ENCODE assay signal across 27 mouse cellular contexts in the genomic region with DNA sequence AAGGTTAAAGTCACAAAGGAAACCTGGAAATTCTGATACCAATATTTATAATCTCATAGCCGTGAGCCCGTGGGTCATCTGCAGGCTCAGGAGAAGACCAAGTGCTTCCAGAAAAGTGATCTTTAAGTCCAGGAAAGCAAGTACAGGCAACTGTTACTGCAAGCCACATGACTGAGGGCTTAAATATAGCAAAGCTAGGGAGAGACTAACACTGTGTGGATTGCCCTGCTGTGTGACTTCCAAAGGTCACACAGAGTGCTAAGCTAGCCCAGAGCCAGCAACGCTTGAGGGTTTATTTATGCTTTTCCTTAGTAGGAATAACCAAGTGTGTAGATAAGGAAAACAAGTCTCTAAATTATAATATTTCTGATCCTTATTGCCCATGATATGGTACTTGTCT. TPM values are rescaled to one million over a fixed set of nuclear protein-coding genes. Genes with fewer than 3 reads are reported as not detected.
A peak's percentile ranks its signal among the peaks of the same experiment; 100 is the strongest.
DNase-seq lines count a peak whose midpoint lies in the region; ATAC-seq and TF ChIP-seq lines count a peak whose summit lies in the region.
"Had no signal": no experiment of that assay in that cellular context is flagged by ENCODE, and none has a peak within 500 bp of the region (broad histone marks: within the 10 kb centered on the region; RNA-seq: fewer than 3 reads in every experiment).

No protein-coding gene starts in this region.

- 52% methylated on average over 3 of the region's 3 CpGs for WGBS in heart, embryonic 12.5 days
- WGBS in kidney, embryonic 16.5 days: 75% methylated on average over 3 of the region's 3 CpGs
- 53% methylated on average over 3 of the region's 3 CpGs for WGBS in intestine, embryonic 16.5 days
- 95% methylated on average over 3 of the region's 3 CpGs for WGBS in thymus, adult 2 months

- no peak for TF ChIP-seq POLR2A in thymus, adult 2 months (IDR thresholded peaks at IDR 0.05; ENCODE audit: control insufficient read depth, extremely low read depth, insufficient read depth, low read length, poor library complexity)

- no peak for ATAC-seq in heart, embryonic 12.5 days (ENCODE audit: insufficient number of reproducible peaks, low FRiP score)
- ATAC-seq in kidney, embryonic 16.5 days (ENCODE audit: low FRiP score, low TSS enrichment): no peak
- ATAC-seq in intestine, embryonic 16.5 days: peak; percentile 79
- ATAC-seq: CD4-positive, CD25-positive, alpha-beta regulatory T cell, adult 4 months; forebrain, embryonic 15.5 days; inflammation-experienced regulatory T-cells, adult 6 months; midbrain, embryonic 16.5 days had no signal

- H3K4me1 ChIP-seq in heart, embryonic 12.5 days (replicated peaks): no peaks in the 10 kb centered on the region
- H3K4me1 ChIP-seq in kidney, embryonic 16.5 days (ENCODE audit: insufficient read depth, low read length): no peaks in the 10 kb centered on the region
- H3K4me1 ChIP-seq in intestine, embryonic 16.5 days (ENCODE audit: control insufficient read depth, insufficient read depth, low read length): no peaks in the 10 kb centered on the region
- H3K4me1 ChIP-seq in thymus, adult 2 months (replicated peaks; ENCODE audit: control insufficient read depth, insufficient read depth, low read length): no peaks in the 10 kb centered on the region
- H3K4me1 ChIP-seq: embryonic facial prominence, embryonic 12.5 days; forebrain, embryonic 15.5 days; hindbrain, embryonic 10.5 days; hindbrain, embryonic 15.5 days; limb, embryonic 12.5 days; liver, embryonic 15.5 days; lung, embryonic 15.5 days had no signal

- H3K4me2 ChIP-seq in heart, embryonic 12.5 days: no peak overlapping the region
- H3K4me2 ChIP-seq in kidney, embryonic 16.5 days (replicated peaks; ENCODE audit: low read depth, low read length): no peak overlapping the region
- no peak overlapping the region for H3K4me2 ChIP-seq in intestine, embryonic 16.5 days (ENCODE audit: low read depth, low read length)
- H3K4me2 ChIP-seq: embryonic facial prominence, embryonic 12.5 days; forebrain, embryonic 15.5 days; heart, embryonic 11.5 days; hindbrain, embryonic 15.5 days; limb, embryonic 12.5 days; liver, embryonic 15.5 days; lung, embryonic 15.5 days had no signal

- no peak overlapping the region for H3K4me3 ChIP-seq in heart, embryonic 12.5 days
- no peak overlapping the region for H3K4me3 ChIP-seq in kidney, embryonic 16.5 days (ENCODE audit: low read length)
- no peak overlapping the region for H3K4me3 ChIP-seq in intestine, embryonic 16.5 days (ENCODE audit: low read length)
- H3K4me3 ChIP-seq in thymus, adult 2 months (ENCODE audit: control insufficient read depth, insufficient read depth, low read length): no peak overlapping the region
- H3K4me3 ChIP-seq: embryonic facial prominence, embryonic 12.5 days; forebrain, embryonic 15.5 days; hindbrain, embryonic 10.5 days; hindbrain, embryonic 15.5 days; limb, embryonic 12.5 days; liver, embryonic 15.5 days; lung, embryonic 15.5 days; midbrain, embryonic 10.5 days had no signal

- no peaks in the 10 kb centered on the region for H3K36me3 ChIP-seq in heart, embryonic 12.5 days
- no peaks in the 10 kb centered on the region for H3K36me3 ChIP-seq in kidney, embryonic 16.5 days (ENCODE audit: insufficient read depth, low read length)
- no peaks in the 10 kb centered on the region for H3K36me3 ChIP-seq in intestine, embryonic 16.5 days (ENCODE audit: control insufficient read depth, insufficient read depth, low read length)
- H3K36me3 ChIP-seq in thymus, adult 2 months (ENCODE audit: control insufficient read depth, insufficient read depth, low read length): no peaks in the 10 kb centered on the region
- H3K36me3 ChIP-seq: embryonic facial prominence, embryonic 12.5 days; forebrain, embryonic 15.5 days; hindbrain, embryonic 10.5 days; hindbrain, embryonic 15.5 days; limb, embryonic 12.5 days; liver, embryonic 15.5 days; lung, embryonic 15.5 days; midbrain, embryonic 10.5 days had no signal

- H3K9me3 ChIP-seq in heart, embryonic 12.5 days (replicated peaks): no peaks in the 10 kb centered on the region
- no peaks in the 10 kb centered on the region for H3K9me3 ChIP-seq in kidney, embryonic 16.5 days (ENCODE audit: low read length)
- H3K9me3 ChIP-seq in intestine, embryonic 16.5 days (ENCODE audit: control insufficient read depth, low read length): no peaks in the 10 kb centered on the region
- H3K9me3 ChIP-seq: embryonic facial prominence, embryonic 12.5 days; forebrain, embryonic 15.5 days; hindbrain, embryonic 10.5 days; hindbrain, embryonic 15.5 days; limb, embryonic 12.5 days; liver, embryonic 15.5 days; lung, embryonic 15.5 days; midbrain, embryonic 10.5 days had no signal

- TF ChIP-seq CTCF in thymus, adult 2 months (IDR thresholded peaks at IDR 0.05; ENCODE audit: borderline replicate concordance, control insufficient read depth, extremely low read depth, insufficient read depth, low read length, poor library complexity): no peak

- H3K9ac ChIP-seq in heart, embryonic 12.5 days: no peak overlapping the region
- H3K9ac ChIP-seq in kidney, embryonic 16.5 days (replicated peaks; ENCODE audit: low read length): no peak overlapping the region
- H3K9ac ChIP-seq in intestine, embryonic 16.5 days (ENCODE audit: low read depth, low read length): no peak overlapping the region
- H3K9ac ChIP-seq: embryonic facial prominence, embryonic 12.5 days; forebrain, embryonic 15.5 days; hindbrain, embryonic 15.5 days; limb, embryonic 12.5 days; liver, embryonic 15.5 days; lung, embryonic 15.5 days had no signal

- no peak overlapping the region for H3K27ac ChIP-seq in heart, embryonic 12.5 days (ENCODE audit: poor library complexity, severe bottlenecking)
- H3K27ac ChIP-seq in kidney, embryonic 16.5 days (ENCODE audit: low read length): no peak overlapping the region
- H3K27ac ChIP-seq in intestine, embryonic 16.5 days (ENCODE audit: low read length): no peak overlapping the region
- H3K27ac ChIP-seq in thymus, adult 2 months (ENCODE audit: control insufficient read depth, insufficient read depth, low read length): no peak overlapping the region
- H3K27ac ChIP-seq: embryonic facial prominence, embryonic 12.5 days; forebrain, embryonic 15.5 days; hindbrain, embryonic 10.5 days; hindbrain, embryonic 15.5 days; limb, embryonic 12.5 days; liver, embryonic 15.5 days; lung, embryonic 15.5 days; midbrain, embryonic 10.5 days had no signal

- DNase-seq in heart, postnatal 4 days: peak; percentile 5
- DNase-seq in kidney, postnatal 14 days: peak; percentile 26
- peak; percentile 36 to 56 for DNase-seq in kidney, postnatal 36 days
- DNase-seq in thymus, adult 2 months: no peak
- DNase-seq: adrenal gland, postnatal 14 days; cerebellum, adult 11 months; cerebellum, adult 9-11 months; embryo, embryonic 11 days; heart, adult 11 months; right cerebral cortex, postnatal 25 days; spleen, adult 18-20 months; thymus, postnatal 25 days had no signal

- no peaks in the 10 kb centered on the region for H3K27me3 ChIP-seq in heart, embryonic 12.5 days (replicated peaks)
- no peaks in the 10 kb centered on the region for H3K27me3 ChIP-seq in kidney, embryonic 16.5 days (ENCODE audit: insufficient read depth, low read length)
- no peaks in the 10 kb centered on the region for H3K27me3 ChIP-seq in intestine, embryonic 16.5 days (replicated peaks; ENCODE audit: control insufficient read depth, insufficient read depth, low read length)
- no peaks in the 10 kb centered on the region for H3K27me3 ChIP-seq in thymus, adult 2 months (ENCODE audit: control insufficient read depth, insufficient read depth, low read length)
- H3K27me3 ChIP-seq: embryonic facial prominence, embryonic 12.5 days; forebrain, embryonic 15.5 days; hindbrain, embryonic 15.5 days; limb, embryonic 12.5 days; liver, embryonic 15.5 days; lung, embryonic 15.5 days had no signal

RNA-seq across cellular contexts. Expression of a gene that starts 15.2 kb away (rescaled TPM):
- 1 to 10 TPM; 2.2 to 2.8 TPM for total RNA-seq in heart, postnatal 4 days (2021)
- polyA plus RNA-seq in heart, embryonic 12.5 days (2016; fragmentation: Nextera tagmentation; extraction: Ambion mirVana): 2.1 and 3.1 TPM in 2 replicates
- 45.7 TPM in 2 replicates for polyA plus RNA-seq in kidney, embryonic 16.5 days (2015; fragmentation: Nextera tagmentation; extraction: Ambion mirVana)
- 229 and 235 TPM in 2 replicates for polyA plus RNA-seq in intestine, embryonic 16.5 days (2015; fragmentation: Nextera tagmentation; extraction: Ambion mirVana)
- polyA plus RNA-seq in thymus, adult 2 months (2012; rRNA removed): 0.59 and 1.1 TPM in 2 replicates
- polyA plus RNA-seq: CD4-positive, CD25-positive, alpha-beta regulatory T cell, adult 4 months had no signal

Comparison
In these comparisons a context has a peak if more than half of its experiments do, and no peak if none do; other contexts are left out.
1. RNA of a gene that starts 15.2 kb away (polyA plus RNA-seq): 229 to 235 TPM in intestine, embryonic 16.5 days and 45.7 TPM in kidney, embryonic 16.5 days; 2.1 to 3.1 TPM in heart, embryonic 12.5 days and 0.59 to 1.1 TPM in thymus, adult 2 months; every median in the first group is over 10 times any median in the second.